Mouse (Mus musculus): ENCODE measurements around the gene Slain2.

Slain2 gene

GRCm38 (mm10) chr5:72913648-72914557, at the start of gene Slain2:
Gene Slain2 (plus strand): TSS chr5:72914304.
- in situ Hi-C loops (cut with MboI; ENCODE audit: low pct_unique_long_range_greater_than_20kb in 1 of 2, low sequenced_read_pairs in 2 of 2, unreplicated experiment in 1 of 2): no loop called here

GRCm38 (mm10) chr5:72864654-72865178, 49.4 kb upstream of the Slain2 start:
- in situ Hi-C loops (cut with MboI; ENCODE audit: low pct_unique_long_range_greater_than_20kb in 1 of 2, low sequenced_read_pairs in 2 of 2, unreplicated experiment in 1 of 2): no loop called here

GRCm38 (mm10) chr5:72866260-72866905, 47.7 kb upstream of the Slain2 start:
- in situ Hi-C loops (cut with MboI; ENCODE audit: low pct_unique_long_range_greater_than_20kb in 1 of 2, low sequenced_read_pairs in 2 of 2, unreplicated experiment in 1 of 2): no loop called here

GRCm38 (mm10) chr5:72867036-72867672, 47.0 kb upstream of the Slain2 start:
- in situ Hi-C loops (cut with MboI; ENCODE audit: low pct_unique_long_range_greater_than_20kb in 1 of 2, low sequenced_read_pairs in 2 of 2, unreplicated experiment in 1 of 2): no loop called here

GRCm38 (mm10) chr5:72868091-72868875, 45.8 kb upstream of the Slain2 start, which contains the start of gene Tec:
Gene Tec (minus strand): TSS chr5:72868483.
- in situ Hi-C loops (cut with MboI; ENCODE audit: low pct_unique_long_range_greater_than_20kb in 1 of 2, low sequenced_read_pairs in 2 of 2, unreplicated experiment in 1 of 2): no loop called here

GRCm38 (mm10) chr5:72869779-72870608, 44.1 kb upstream of the Slain2 start:
- in situ Hi-C loops (cut with MboI; ENCODE audit: low pct_unique_long_range_greater_than_20kb in 1 of 2, low sequenced_read_pairs in 2 of 2, unreplicated experiment in 1 of 2): no loop called here

GRCm38 (mm10) chr5:72871114-72871513, 43.0 kb upstream of the Slain2 start:
- in situ Hi-C loops (cut with MboI; ENCODE audit: low pct_unique_long_range_greater_than_20kb in 1 of 2, low sequenced_read_pairs in 2 of 2, unreplicated experiment in 1 of 2): no loop called here

- in situ Hi-C loops (cut with MboI; ENCODE audit: low pct_unique_long_range_greater_than_20kb in 1 of 2, low sequenced_read_pairs in 2 of 2, unreplicated experiment in 1 of 2): no loop called here
Measured at GRCm38 (mm10) chr5:72879736-72880135, 34.4 kb upstream of the Slain2 start.

GRCm38 (mm10) chr5:72881748-72882411, 32.2 kb upstream of the Slain2 start:
- in situ Hi-C loops (cut with MboI; ENCODE audit: low pct_unique_long_range_greater_than_20kb in 1 of 2, low sequenced_read_pairs in 2 of 2, unreplicated experiment in 1 of 2): no loop called here

GRCm38 (mm10) chr5:72882412-72882765, 31.7 kb upstream of the Slain2 start:
- in situ Hi-C loops (cut with MboI; ENCODE audit: low pct_unique_long_range_greater_than_20kb in 1 of 2, low sequenced_read_pairs in 2 of 2, unreplicated experiment in 1 of 2): no loop called here

GRCm38 (mm10) chr5:72883706-72884105, 30.4 kb upstream of the Slain2 start:
- in situ Hi-C loops (cut with MboI; ENCODE audit: low pct_unique_long_range_greater_than_20kb in 1 of 2, low sequenced_read_pairs in 2 of 2, unreplicated experiment in 1 of 2): no loop called here

- in situ Hi-C loops (cut with MboI; ENCODE audit: low pct_unique_long_range_greater_than_20kb in 1 of 2, low sequenced_read_pairs in 2 of 2, unreplicated experiment in 1 of 2): no loop called here
Measured at GRCm38 (mm10) chr5:72886458-72887222, 27.5 kb upstream of the Slain2 start.

GRCm38 (mm10) chr5:72888260-72888659, 25.8 kb upstream of the Slain2 start:
- in situ Hi-C loops (cut with MboI; ENCODE audit: low pct_unique_long_range_greater_than_20kb in 1 of 2, low sequenced_read_pairs in 2 of 2, unreplicated experiment in 1 of 2): no loop called here

- in situ Hi-C loops (cut with MboI; ENCODE audit: low pct_unique_long_range_greater_than_20kb in 1 of 2, low sequenced_read_pairs in 2 of 2, unreplicated experiment in 1 of 2): no loop called here
Measured at GRCm38 (mm10) chr5:72891534-72891933, 22.6 kb upstream of the Slain2 start.

- in situ Hi-C loops (cut with MboI; ENCODE audit: low pct_unique_long_range_greater_than_20kb in 1 of 2, low sequenced_read_pairs in 2 of 2, unreplicated experiment in 1 of 2): no loop called here
Measured at GRCm38 (mm10) chr5:72893987-72894386, 20.1 kb upstream of the Slain2 start.

GRCm38 (mm10) chr5:72895261-72895660, 18.8 kb upstream of the Slain2 start:
- in situ Hi-C loops (cut with MboI; ENCODE audit: low pct_unique_long_range_greater_than_20kb in 1 of 2, low sequenced_read_pairs in 2 of 2, unreplicated experiment in 1 of 2): no loop called here
